Mouse (Mus musculus): ENCODE data around the gene Tmem231. TPM values are rescaled to one million over a fixed set of nuclear protein-coding genes. Genes with fewer than 3 reads are reported as not detected.
A peak's percentile ranks its signal among the peaks of the same experiment; 100 is the strongest.
"Not testable (repeated sequence)": the region's sequence is repeated elsewhere in the genome, so short reads cannot be mapped to it uniquely, and the experiment has no call there.

Gene Tmem231
- polyA plus RNA-seq, 1 experiment from 2014 or later: 11.5 TPM

DNA sequence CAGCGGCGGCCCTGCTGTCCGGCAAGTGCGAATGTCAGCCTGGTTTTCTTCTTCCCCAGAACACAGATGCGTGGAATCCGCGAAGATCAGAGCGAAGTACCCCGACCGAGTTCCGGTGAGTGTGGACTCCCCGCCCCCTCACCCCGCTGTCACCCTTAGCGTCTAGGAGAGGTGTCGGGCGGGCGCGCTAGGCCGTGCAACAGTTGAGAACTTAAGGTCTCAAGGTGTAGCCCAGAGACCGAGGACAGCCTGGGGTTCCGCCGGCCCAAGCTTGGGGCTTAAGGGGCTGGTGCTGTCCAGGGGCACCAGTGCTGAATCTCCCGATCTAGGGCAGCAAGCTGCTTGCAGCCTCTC is 7.4 kb upstream of the Tmem231 start:
- under 1% methylated on average over 23 of the region's 23 CpGs for WGBS
- Histone ChIP-seq H3K4me2 (replicated peaks) (peak overlapping the region; percentile 88), H3K9me3 (no peaks in the 10 kb centered on the region), H3K27me3 (replicated peaks) (no peaks in the 10 kb centered on the region), H3K4me1 (replicated peaks) (peaks cover 10% of the 10 kb centered on the region; the same call in 1 of the 2 replicates), H3K36me3 (0 out of 2 replicates have a peak, but pooled peaks cover 6% of the 10 kb centered on the region), H3K4me3 (replicated peaks) (peak overlapping the region; percentile 98), H3K27ac (peak overlapping the region; percentile 77), H3K9ac (peak overlapping the region; percentile 89)
- peak; percentile 22 for ATAC-seq

GRCm38 (mm10) chr8:111940171-111941100 is 6.8 kb upstream of the Tmem231 start, which contains the start of gene Gabarapl2:
Gabarapl2 (plus strand) TSS chr8:111940703.
- peak within 1 kb of the TSS; percentile 89 for H3K9ac ChIP-seq
- H3K36me3 ChIP-seq: 0 out of 2 replicates have a peak, but pooled peaks cover 3% of the 10 kb centered on the region
- H3K27me3 ChIP-seq (replicated peaks): no peaks in the 10 kb centered on the region
- ATAC-seq: peak; percentile 97
- H3K4me1 ChIP-seq (replicated peaks): peaks cover 10% of the 10 kb centered on the region; the same call in 1 of the 2 replicates
- H3K4me3 ChIP-seq (replicated peaks): peak within 1 kb of the TSS; percentile 98
- no peaks in the 10 kb centered on the region for H3K9me3 ChIP-seq
- H3K4me2 ChIP-seq (replicated peaks): peak within 1 kb of the TSS; percentile 88
- H3K27ac ChIP-seq: peak within 1 kb of the TSS; percentile 79
- under 1% methylated on average over 65 of the region's 65 CpGs for WGBS

DNA sequence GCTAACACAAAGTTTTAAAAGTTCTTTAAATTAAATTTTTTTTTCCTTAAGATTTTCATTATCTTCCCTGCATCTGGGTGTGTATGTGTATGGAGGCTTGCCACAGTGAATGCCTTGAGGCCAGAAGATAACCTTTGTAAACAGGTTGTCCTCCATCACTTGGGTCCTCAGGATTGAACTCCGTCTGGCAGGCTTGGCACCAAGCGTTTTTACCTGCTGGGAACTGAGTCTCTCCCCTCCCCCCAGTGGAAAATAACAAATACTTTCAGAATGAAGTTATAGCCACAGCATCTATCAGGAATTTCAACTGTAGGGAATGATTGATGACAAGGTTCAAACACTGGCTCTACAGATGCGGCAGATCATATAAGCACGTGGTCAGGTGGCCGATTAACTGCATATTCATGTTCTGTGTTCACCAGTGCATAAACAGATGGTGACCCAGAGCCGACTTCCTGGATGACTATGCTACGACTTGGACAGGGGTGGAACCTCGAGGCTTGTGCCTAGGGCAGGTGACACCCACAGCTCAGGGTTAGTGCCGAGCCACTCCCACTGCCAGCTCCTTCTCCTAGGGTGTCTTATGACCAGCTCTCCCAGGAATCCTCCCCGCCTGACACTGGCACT is 5.9 kb upstream of the Tmem231 start:
- Histone ChIP-seq H3K27me3 (replicated peaks) (no peaks in the 10 kb centered on the region), H3K4me2 (replicated peaks) (peak overlapping the region; percentile 88), H3K36me3 (no peaks in the 10 kb centered on the region), H3K27ac (peak overlapping the region; percentile 79), H3K4me3 (replicated peaks) (peak overlapping the region; percentile 98), H3K4me1 (replicated peaks) (peaks cover 10% of the 10 kb centered on the region; the same call in 1 of the 2 replicates), H3K9me3 (no peaks in the 10 kb centered on the region), H3K9ac (0 out of 2 replicates have a peak overlapping the region, but pooled peaks have one; percentile 9)
- WGBS: 4% methylated on average over 10 of the region's 10 CpGs
- ATAC-seq: peak; percentile 92

DNA sequence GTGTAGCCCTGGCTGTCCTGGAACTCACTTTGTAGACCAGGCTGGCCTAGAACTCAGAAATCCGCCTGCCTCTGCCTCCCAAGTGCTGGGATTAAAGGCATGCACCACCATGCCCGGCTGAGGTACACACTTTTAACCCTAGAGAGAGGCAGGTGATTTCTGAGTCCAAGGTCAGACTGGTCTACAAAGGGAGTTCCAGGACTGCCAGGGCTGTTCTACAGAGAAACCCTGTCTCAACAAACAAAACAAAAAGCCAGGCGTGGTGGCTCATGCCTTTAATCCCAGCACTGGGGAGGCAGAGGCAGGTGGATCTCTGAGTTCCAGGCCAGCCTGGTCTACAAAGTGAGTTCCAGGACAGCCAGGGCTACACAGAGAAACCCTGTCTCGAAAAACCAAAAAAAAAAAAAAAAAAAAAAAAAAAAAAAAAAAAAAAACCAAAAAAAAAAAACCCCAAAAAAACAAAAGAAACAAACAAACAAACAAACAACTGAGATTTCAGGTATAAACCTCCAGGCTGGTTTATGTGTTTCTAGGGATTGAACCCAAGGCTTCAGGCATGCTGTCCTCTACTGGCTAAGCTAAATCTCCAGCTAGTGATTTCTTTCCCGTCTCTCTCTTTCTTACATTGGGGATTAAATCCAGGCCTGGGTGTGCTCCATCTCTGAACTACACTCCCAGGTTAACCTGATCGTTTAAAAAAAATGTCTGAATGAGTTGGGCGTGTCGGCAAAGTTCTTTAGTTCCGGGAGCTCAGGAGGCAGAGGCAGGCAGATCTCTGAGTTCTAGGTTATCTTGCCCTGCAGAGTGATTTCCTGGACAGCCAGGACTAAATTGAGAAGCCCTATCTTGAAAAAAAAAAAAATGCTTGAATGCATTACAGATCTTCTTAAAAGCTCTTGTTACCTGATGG is 4.7 kb upstream of the Tmem231 start:
- not testable (repeated sequence) for H3K27me3 ChIP-seq (replicated peaks); H3K9me3 ChIP-seq; ATAC-seq; H3K36me3 ChIP-seq; H3K4me2 ChIP-seq (replicated peaks); H3K4me3 ChIP-seq (replicated peaks); H3K27ac ChIP-seq; H3K9ac ChIP-seq
- 91% methylated on average over 9 of the region's 9 CpGs for WGBS
- H3K4me1 ChIP-seq (replicated peaks): peaks cover 12% of the 10 kb centered on the region

GRCm38 (mm10) chr8:111937184-111937583 is 3.5 kb upstream of the Tmem231 start:
- Histone ChIP-seq H3K9ac (no peak overlapping the region), H3K4me3 (replicated peaks) (no peak overlapping the region), H3K36me3 (no peaks in the 10 kb centered on the region), H3K9me3 (no peaks in the 10 kb centered on the region), H3K27ac (no peak overlapping the region), H3K4me2 (replicated peaks) (no peak overlapping the region), H3K27me3 (replicated peaks) (no peaks in the 10 kb centered on the region), H3K4me1 (replicated peaks) (peaks cover 22% of the 10 kb centered on the region)
- no peak for ATAC-seq
- WGBS: 69% methylated on average over 3 of the region's 3 CpGs

DNA sequence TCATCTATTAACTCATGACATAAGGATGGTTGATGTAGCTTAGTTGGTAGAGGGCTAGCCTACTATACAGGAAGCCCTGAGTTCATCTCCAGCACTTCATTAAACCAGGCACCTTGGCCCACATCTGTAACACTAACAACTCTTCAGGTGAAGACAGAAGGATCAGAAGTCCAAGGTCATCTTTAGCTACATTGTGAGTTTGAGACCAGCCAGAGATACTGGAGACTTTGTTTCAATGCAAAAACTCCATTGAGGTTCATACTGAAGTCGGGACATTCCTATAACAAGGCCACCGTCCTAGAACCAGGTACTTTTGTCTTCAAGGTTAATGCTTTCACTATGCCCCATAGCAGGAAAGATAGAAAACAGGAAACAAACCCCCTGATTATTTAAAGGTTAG is 520 bp upstream of the Tmem231 start:
- Histone ChIP-seq H3K9me3 (no peaks in the 10 kb centered on the region), H3K36me3 (no peaks in the 10 kb centered on the region), H3K4me1 (replicated peaks) (peaks cover 13% of the 10 kb centered on the region), H3K27ac (no peak overlapping the region), H3K27me3 (replicated peaks) (no peaks in the 10 kb centered on the region), H3K9ac (no peak overlapping the region), H3K4me2 (replicated peaks) (peak overlapping the region; percentile 97; the same call in 1 of the 2 replicates), H3K4me3 (replicated peaks) (no peak overlapping the region)
- ATAC-seq: no peak
- WGBS: 85% methylated on average over 2 of the region's 2 CpGs

DNA sequence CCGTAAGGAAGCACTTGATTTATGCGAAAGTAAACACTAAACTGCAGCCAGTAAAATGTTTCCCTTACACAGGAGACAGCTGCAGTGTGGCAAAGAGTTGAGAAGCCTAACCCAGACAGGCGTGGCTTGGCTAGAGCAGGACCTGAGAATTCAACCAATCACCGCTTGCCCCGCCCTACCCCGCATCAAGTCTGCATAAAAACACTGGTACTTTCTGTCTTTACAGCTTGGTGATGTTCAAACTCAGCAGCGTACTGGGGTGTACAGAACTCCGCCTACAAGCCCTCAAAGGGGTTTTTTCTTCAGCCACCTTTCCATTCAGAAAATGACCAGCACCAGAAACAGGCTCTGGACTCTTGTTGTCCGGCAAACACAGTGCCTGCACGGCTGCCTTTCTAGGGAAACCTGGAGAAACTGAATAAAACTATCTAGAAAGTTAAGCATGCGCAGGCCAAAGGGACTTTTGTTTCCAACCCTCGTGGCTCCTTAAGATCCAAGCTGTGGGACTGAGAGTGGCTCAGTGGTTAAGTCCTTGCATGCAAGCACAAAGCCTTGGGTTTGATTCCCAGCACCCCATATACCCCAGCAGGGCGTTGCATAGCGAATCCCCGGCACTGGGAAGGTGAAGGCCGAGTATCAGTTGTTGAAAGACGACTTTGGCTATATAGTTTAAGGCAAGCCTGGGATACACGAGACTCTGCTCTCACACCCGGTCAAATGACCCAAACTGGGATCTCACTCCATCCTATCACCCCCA is 923 bp downstream of the Tmem231 start:
- Histone ChIP-seq H3K4me2 (replicated peaks) (peak overlapping the region; percentile 97), H3K27ac (peak overlapping the region; percentile 57), H3K4me1 (replicated peaks) (peaks cover 13% of the 10 kb centered on the region), H3K4me3 (replicated peaks) (peak overlapping the region; percentile 77), H3K9me3 (no peaks in the 10 kb centered on the region), H3K9ac (peak overlapping the region; percentile 70), H3K27me3 (replicated peaks) (no peaks in the 10 kb centered on the region), H3K36me3 (no peaks in the 10 kb centered on the region)
- 23% methylated on average over 19 of the region's 19 CpGs for WGBS
- ATAC-seq: peak; percentile 75

DNA sequence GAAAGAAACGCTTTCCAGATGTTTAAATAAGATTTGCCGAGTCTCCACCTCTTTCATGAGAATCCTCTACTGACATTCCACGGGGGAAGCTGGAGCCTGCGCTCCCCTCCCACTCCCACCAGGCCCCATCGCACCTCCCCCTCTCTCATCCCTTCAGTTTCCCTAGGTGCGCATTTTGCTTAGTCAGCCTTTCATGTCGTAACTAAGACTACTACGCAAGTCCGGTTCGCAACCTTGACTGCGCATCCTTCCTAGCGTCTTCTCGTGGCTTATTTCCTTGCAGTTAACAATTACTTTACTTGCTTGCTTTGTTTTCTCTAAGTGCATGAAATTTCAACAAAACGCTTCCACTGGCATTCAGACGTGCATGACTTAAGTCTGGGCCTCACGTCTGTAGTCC is 2.0 kb downstream of the Tmem231 start:
- Histone ChIP-seq H3K9ac (no peak overlapping the region), H3K9me3 (no peaks in the 10 kb centered on the region), H3K36me3 (no peaks in the 10 kb centered on the region), H3K27me3 (replicated peaks) (no peaks in the 10 kb centered on the region), H3K4me1 (replicated peaks) (peaks cover 13% of the 10 kb centered on the region), H3K4me3 (replicated peaks) (no peak overlapping the region), H3K4me2 (replicated peaks) (no peak overlapping the region), H3K27ac (no peak overlapping the region)
- 71% methylated on average over 16 of the region's 16 CpGs for WGBS
- ATAC-seq: no peak

GRCm38 (mm10) chr8:111929648-111930344 is 3.9 kb downstream of the Tmem231 start:
- Histone ChIP-seq H3K4me2 (replicated peaks) (no peak overlapping the region), H3K27ac (no peak overlapping the region), H3K4me1 (replicated peaks) (peaks cover 13% of the 10 kb centered on the region), H3K9me3 (no peaks in the 10 kb centered on the region), H3K27me3 (replicated peaks) (no peaks in the 10 kb centered on the region), H3K4me3 (replicated peaks) (no peak overlapping the region), H3K9ac (no peak overlapping the region), H3K36me3 (no peaks in the 10 kb centered on the region)
- 55% methylated on average over 8 of the region's 8 CpGs for WGBS
- no peak for ATAC-seq

GRCm38 (mm10) chr8:111924976-111925375 is 8.7 kb downstream of the Tmem231 start:
- Histone ChIP-seq H3K27me3 (replicated peaks) (no peaks in the 10 kb centered on the region), H3K4me2 (replicated peaks) (no peak overlapping the region), H3K9ac (no peak overlapping the region), H3K4me3 (replicated peaks) (no peak overlapping the region), H3K4me1 (replicated peaks) (no peaks in the 10 kb centered on the region), H3K36me3 (no peaks in the 10 kb centered on the region), H3K9me3 (no peaks in the 10 kb centered on the region), H3K27ac (no peak overlapping the region)
- ATAC-seq: peak; percentile 76
- 61% methylated on average over 7 of the region's 7 CpGs for WGBS

DNA sequence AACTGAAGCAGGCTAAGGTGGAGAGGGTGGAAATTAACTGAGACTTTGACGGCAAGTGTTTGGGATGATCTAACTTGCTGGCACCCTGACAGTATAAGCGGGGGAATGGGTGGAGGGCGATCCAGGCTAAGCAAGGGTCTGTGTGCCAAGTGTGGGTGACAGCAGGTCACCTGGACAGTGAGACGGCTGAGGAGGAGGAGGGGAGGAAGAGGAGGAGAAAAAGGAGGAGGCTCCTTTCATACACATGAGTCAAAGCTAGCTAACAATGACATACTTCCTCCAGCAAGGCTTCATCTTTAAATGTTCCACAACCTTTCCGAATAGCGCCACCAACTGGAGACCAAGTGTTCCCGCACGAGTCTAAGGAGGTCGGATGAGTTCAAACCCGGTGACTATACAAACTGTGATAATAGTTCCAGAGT is 10.3 kb downstream of the Tmem231 start:
- no peak overlapping the region for H3K9ac ChIP-seq
- no peaks in the 10 kb centered on the region for H3K27me3 ChIP-seq (replicated peaks)
- no peaks in the 10 kb centered on the region for H3K4me1 ChIP-seq (replicated peaks)
- no peak overlapping the region for H3K27ac ChIP-seq
- no peaks in the 10 kb centered on the region for H3K9me3 ChIP-seq
- no peak overlapping the region for H3K4me3 ChIP-seq (replicated peaks)
- no peaks in the 10 kb centered on the region for H3K36me3 ChIP-seq
- H3K4me2 ChIP-seq (replicated peaks): no peak overlapping the region
- peak; percentile 46; the same call in 1 of the 2 replicates for ATAC-seq
- WGBS: 32% methylated on average over 10 of the region's 10 CpGs
